ENCODE assay signal across 14 mouse cellular contexts in the genomic region with DNA sequence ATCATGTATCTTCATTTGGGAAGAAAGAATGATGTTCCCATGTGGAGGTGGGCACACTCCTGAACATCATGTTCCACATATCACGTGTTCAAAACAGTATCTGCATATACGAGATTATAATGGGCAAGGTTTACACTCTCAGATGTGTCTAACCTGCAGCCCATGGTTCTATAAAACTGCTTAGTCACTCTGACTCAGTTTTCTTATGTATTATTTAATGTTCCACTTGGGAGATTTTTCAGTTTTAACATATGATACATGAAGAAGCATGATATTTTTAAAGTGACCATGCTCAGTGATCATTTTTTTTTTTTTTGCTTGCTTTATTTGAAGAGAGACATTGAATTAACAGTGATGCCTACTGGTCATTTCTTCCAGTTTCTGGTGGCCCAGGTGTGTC.
"Had no signal": no experiment of that assay in that cellular context is flagged by ENCODE, and none has a peak within 500 bp of the region (broad histone marks: within the 10 kb centered on the region; RNA-seq: fewer than 3 reads in every experiment).

No protein-coding gene starts in this region.

- H3K9me3 ChIP-seq: midbrain, embryonic 10.5 days; midbrain, embryonic 12.5 days; midbrain, embryonic 15.5 days; neural tube, embryonic 12.5 days; stomach, embryonic 15.5 days had no signal

- H3K36me3 ChIP-seq: midbrain, embryonic 10.5 days; midbrain, embryonic 12.5 days; midbrain, embryonic 15.5 days; neural tube, embryonic 12.5 days; stomach, embryonic 15.5 days had no signal

- ATAC-seq: midbrain, embryonic 15.5 days had no signal

- H3K4me2 ChIP-seq: lung, embryonic 14.5 days; midbrain, embryonic 12.5 days; midbrain, embryonic 15.5 days; neural tube, embryonic 12.5 days; stomach, embryonic 15.5 days had no signal

- H3K27me3 ChIP-seq: midbrain, embryonic 12.5 days; midbrain, embryonic 15.5 days; neural tube, embryonic 12.5 days; stomach, embryonic 15.5 days had no signal

- DNase-seq: lung, adult 18-20 months; lung, embryonic 14.5 days; lung, postnatal 10 days; lung, postnatal 4 days; right cerebral cortex, postnatal 14 days; thymus, adult 2 months; thymus, postnatal 25 days; thymus, postnatal 4 days had no signal

- H3K27ac ChIP-seq: midbrain, embryonic 10.5 days; midbrain, embryonic 12.5 days; midbrain, embryonic 15.5 days; neural tube, embryonic 12.5 days; stomach, embryonic 15.5 days; stomach, postnatal 0 days had no signal

- H3K4me3 ChIP-seq: midbrain, embryonic 10.5 days; midbrain, embryonic 12.5 days; midbrain, embryonic 15.5 days; neural tube, embryonic 12.5 days; stomach, embryonic 15.5 days had no signal

- H3K4me1 ChIP-seq: midbrain, embryonic 10.5 days; midbrain, embryonic 12.5 days; midbrain, embryonic 15.5 days; neural tube, embryonic 12.5 days had no signal

- H3K9ac ChIP-seq: lung, embryonic 14.5 days; midbrain, embryonic 12.5 days; midbrain, embryonic 15.5 days; neural tube, embryonic 12.5 days; stomach, embryonic 15.5 days had no signal
